Mouse (Mus musculus) testis, adult 10 weeks (tissue): Measurements from ENCODE around the gene Gm14391. TPM values are rescaled to one million over a fixed set of nuclear protein-coding genes. Genes with fewer than 3 reads are reported as not detected.

ENCODE experiments used
- polyA plus RNA-seq: library from polyadenylated mRNA; stranded (reverse); fragments of 350-450 nt; fragmentation: Illumina TruSeq; extraction: RNeasy Lipid Tissue Mini Kit (QIAGEN cat#74804); gene quantifications from one replicate; pipeline ENCODE4 v1.2.3, GENCODE M21; 2014; ENCODE audit warnings: low read depth, low replicate concordance

Gm14391 gene
- polyA plus RNA-seq = 5.3 TPM

DNA sequence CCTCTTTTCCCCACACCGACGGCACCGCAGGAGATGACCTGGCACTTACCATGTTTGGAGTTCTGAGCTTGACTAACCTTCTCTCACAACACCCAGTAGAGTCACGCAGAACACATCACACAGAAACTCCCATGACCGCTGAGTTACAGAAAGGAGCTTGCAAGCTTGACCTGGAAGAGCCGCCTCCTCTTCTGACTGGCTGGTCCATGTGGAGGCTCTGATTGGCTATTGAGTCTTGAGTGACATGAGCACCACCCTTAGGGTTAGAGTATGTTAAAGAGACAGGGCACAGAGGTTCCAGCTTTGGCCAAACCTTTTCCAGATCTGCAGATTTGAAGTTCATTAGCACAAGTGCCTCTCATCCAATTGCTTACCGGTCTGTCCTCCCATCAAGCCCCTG, at the start of gene Gm14391:
Gm14391 (minus strand) TSS at position 186 of the 400 bp plus-strand sequence.

DNA sequence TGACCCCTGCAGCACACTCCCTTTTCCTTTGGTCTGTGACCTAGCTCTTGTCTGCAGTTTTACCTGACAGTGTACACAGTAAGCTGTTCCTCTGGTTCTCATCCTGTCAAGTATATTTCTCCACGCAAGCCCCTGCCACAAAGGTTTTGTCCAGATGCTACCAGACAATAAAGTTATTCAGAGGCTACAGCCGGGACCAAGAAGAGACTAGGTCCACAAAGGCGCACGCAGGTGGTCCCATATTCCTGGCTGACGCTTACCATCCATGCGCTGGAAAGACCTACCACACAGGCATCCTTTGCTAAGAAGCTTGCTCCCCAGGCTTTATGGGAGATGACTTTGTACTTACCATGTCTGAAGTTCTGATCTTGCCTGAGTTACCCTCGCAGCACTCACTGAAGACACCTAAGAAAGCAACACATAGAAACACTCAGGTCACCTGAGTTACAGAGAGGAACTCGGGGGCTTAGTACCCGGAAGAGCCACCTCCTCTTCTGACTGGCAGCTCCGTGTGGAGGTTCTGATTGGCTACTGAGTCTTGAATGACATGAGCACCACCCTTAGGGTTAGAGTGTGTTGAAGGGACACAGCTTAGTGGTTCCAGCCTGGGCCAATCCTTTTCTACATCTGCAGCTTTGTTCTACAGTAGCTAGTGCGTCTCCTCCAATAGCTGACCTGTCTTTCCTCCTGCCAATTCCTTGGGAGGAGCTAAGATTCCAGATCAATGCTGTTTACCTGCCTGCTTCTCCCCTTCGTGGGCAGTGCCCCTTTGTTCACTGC, 31.1 kb downstream of the Gm14391 start, which contains the start of gene Gm14443:
Gm14443 (minus strand) TSS at position 471 of the 780 bp plus-strand sequence.

DNA sequence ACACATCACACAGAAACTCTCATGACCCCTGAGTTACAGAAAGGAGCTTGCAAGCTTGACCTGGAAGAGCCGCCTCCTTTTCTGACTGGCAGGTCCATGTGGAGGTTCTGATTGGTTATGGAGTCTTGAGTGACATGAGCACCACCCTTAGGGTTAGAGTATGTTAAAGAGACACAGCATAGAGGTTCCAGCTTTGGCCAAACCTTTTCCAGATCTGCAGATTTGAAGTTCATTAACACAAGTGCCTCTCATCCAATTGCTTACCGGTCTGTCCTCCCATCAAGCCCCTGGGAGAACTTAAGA, 64.8 kb downstream of the Gm14391 start, which contains the start of gene Gm14399:
Gm14399 (minus strand) TSS at position 20 of the 303 bp plus-strand sequence.

Other genes with a start within 250 kb of the Gm14391 start
- gene Gm14444, start 196.7 kb downstream of the Gm14391 start, polyA plus RNA-seq = 1.4 TPM
- 1.0 TPM for gene Gm14393, start 139.1 kb downstream of the Gm14391 start, polyA plus RNA-seq
- 6.3 TPM for gene Gm14399, start 64.9 kb downstream of the Gm14391 start, polyA plus RNA-seq
- gene Gm14443, start 31.0 kb downstream of the Gm14391 start, polyA plus RNA-seq = 2.4 TPM
- gene Gm14440, start 68.2 kb upstream of the Gm14391 start, polyA plus RNA-seq = 1.3 TPM
- 9.5 TPM for gene Gm4631, start 131.3 kb upstream of the Gm14391 start, polyA plus RNA-seq
- gene Zfp968, start 165.5 kb upstream of the Gm14391 start, polyA plus RNA-seq = 2.1 TPM
- 7.5 TPM for gene Gm4724, start 228.9 kb upstream of the Gm14391 start, polyA plus RNA-seq